Mouse (Mus musculus) intestine, embryonic 15.5 days (tissue): ENCODE measurements at regions not wholly inside any gene's neighbourhood (a gene's known extent, or its start where the extent isn't known, plus 50 kb on each side); places are given as distances from the start of the nearest gene placed in this dataset.

Source experiments
- ATAC-seq: fragments of 200-750 bp; cut with Nextera tagmentation; 2 replicates; pipeline ENCODE4 v1.8.0; 2017; ENCODE audit warnings: moderate TSS enrichment, moderate library complexity
- H3K27ac ChIP-seq: fragments of 300-500 bp; sonication (generic); 2 replicates; pipeline ENCODE4 v1.5.1; 2015; ENCODE audit warnings: mild to moderate bottlenecking, inconsistent platforms
- H3K27me3 ChIP-seq: fragments of 300-500 bp; sonication (generic); replicated peaks from 2 replicates; pipeline ENCODE4 v1.6.1; 2015; ENCODE audit warnings: inconsistent platforms
- H3K36me3 ChIP-seq: fragments of 300-500 bp; sonication (generic); 2 replicates; pipeline ENCODE4 v1.6.1; 2015; ENCODE audit warnings: inconsistent platforms
- H3K4me1 ChIP-seq: fragments of 300-500 bp; sonication (generic); replicated peaks from 2 replicates; pipeline ENCODE4 v1.6.1; 2015; ENCODE audit warnings: inconsistent platforms
- H3K4me2 ChIP-seq: fragments of 300-500 bp; sonication (generic); replicated peaks from 2 replicates; pipeline ENCODE4 v1.6.1; 2015; ENCODE audit warnings: mild to moderate bottlenecking, inconsistent platforms
- H3K4me3 ChIP-seq: fragments of 300-500 bp; sonication (generic); replicated peaks from 2 replicates; pipeline ENCODE4 v1.5.1; 2015; ENCODE audit warnings: inconsistent platforms
- H3K9ac ChIP-seq: fragments of 300-500 bp; sonication (generic); 2 replicates; pipeline ENCODE4 v1.6.1; 2015; ENCODE audit warnings: inconsistent platforms
- H3K9me3 ChIP-seq: fragments of 300-500 bp; sonication (generic); 2 replicates; pipeline ENCODE4 v1.6.1; 2016; ENCODE audit warnings: inconsistent platforms
- WGBS: fragments of 180-500 bp; shearing (Covaris S2); methylation state at CpG from one replicate; pipeline ENCODE4 v1.1.7; 2015; 5-methylcytosine and 5-hydroxymethylcytosine counted together

DNA sequence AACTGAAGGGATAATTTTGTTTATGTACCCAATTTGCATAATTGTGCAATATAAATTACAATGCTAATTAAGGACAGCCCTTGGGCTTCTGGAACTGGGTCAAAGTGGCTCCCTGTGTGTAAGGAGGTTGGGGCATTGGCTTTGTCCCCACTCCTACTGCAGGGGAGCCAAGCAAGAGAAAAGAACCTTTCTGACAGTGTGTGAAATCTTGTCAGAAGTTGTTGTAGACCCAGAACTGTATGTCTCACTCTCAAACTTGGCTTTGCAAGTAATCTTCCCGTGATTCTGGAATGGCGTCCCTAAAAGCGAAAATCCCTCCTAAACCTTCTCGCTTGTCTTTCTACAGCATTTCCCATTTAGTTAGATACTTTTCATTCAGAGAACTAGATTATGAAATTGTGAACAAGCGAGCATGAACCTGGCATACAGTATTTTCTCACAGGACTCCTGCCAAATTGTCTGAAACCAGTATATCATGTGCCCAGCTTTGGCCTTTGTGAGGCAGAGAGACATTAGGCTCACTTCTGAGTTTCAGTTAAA, 83.8 kb upstream of the Gm11146 start:
- WGBS: 94% methylated on average over 5 of the region's 5 CpGs

DNA sequence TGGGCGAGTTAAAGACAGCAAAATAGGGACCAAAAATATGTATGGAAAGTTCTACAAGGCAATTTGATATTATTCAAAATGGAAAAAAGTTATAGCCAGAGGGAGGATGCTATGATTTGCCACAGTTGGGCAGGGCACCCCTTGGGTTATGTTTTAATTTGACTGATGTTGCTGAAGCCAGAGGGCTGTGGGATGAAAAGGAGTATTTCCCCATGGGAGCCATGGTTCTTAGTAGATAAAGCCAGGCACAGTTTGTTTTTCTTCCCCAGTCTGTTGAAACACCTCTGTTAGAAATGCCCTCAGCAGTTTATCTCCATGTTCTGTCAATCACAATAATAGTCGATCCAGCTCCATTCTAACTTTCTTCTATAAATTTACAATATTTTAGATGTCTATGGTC, 82.6 kb upstream of the Gm11146 start:
- H3K9me3 ChIP-seq: no peaks in the 10 kb centered on the region
- no peak for ATAC-seq
- H3K27ac ChIP-seq: no peak overlapping the region
- H3K9ac ChIP-seq: no peak overlapping the region
- WGBS: 77% methylated on average over 2 of the region's 2 CpGs
- H3K4me3 ChIP-seq: no peak overlapping the region
- H3K4me1 ChIP-seq: no peaks in the 10 kb centered on the region
- H3K4me2 ChIP-seq: no peak overlapping the region
- H3K36me3 ChIP-seq: no peaks in the 10 kb centered on the region
- no peaks in the 10 kb centered on the region for H3K27me3 ChIP-seq

More for the DNA sequence above, 83.8 kb upstream of the Gm11146 start:
- Histone ChIP-seq H3K27me3 (no peaks in the 10 kb centered on the region), H3K36me3 (no peaks in the 10 kb centered on the region), H3K9ac (no peak overlapping the region), H3K4me1 (no peaks in the 10 kb centered on the region), H3K9me3 (no peaks in the 10 kb centered on the region), H3K27ac (no peak overlapping the region), H3K4me2 (no peak overlapping the region), H3K4me3 (no peak overlapping the region)
- ATAC-seq: no peak

DNA sequence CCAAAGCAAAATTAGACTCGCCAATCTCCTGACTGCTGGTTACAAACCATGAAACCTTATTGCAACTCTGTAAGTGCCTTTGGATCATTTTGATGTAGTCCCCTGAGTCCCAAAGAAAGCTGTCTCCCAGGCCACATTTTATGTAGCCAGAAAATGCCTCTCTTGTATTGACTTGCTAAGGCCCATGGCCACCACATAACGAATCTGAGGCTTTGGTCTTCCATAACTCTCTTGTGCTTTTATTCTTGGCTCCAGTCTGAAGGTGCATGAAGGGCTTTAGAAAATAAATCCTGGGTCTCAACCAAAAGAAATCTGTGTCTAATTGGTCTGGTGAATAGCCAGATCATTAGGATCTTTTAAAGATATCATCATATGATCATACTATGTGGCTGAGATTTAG, 77.3 kb upstream of the Gm11146 start:
- Histone ChIP-seq H3K9ac (no peak overlapping the region), H3K36me3 (no peaks in the 10 kb centered on the region), H3K27me3 (no peaks in the 10 kb centered on the region), H3K4me3 (no peak overlapping the region), H3K4me2 (no peak overlapping the region), H3K4me1 (no peaks in the 10 kb centered on the region), H3K9me3 (no peaks in the 10 kb centered on the region), H3K27ac (no peak overlapping the region)
- no peak for ATAC-seq
- WGBS: 91% methylated on average over 2 of the region's 2 CpGs

DNA sequence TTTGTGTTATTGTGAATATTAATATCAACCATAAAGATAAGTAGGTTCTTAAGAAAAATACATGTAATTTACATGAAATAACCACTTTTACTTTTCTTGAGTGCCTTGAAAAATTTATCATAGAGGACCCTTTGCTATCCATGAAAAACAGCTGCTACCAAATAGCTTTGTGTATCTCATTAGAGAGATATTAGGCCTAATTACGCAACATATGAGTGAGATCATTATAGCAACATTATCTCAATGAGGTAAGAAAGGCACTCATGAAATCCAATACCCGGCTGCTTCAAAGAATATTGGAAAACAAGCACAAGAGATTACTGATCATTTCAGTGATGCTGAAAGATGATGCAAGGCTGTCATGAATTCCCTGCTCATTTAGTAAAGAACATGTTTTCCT, 74.9 kb upstream of the Gm11146 start:
- Histone ChIP-seq H3K4me2 (no peak overlapping the region), H3K27me3 (no peaks in the 10 kb centered on the region), H3K4me1 (no peaks in the 10 kb centered on the region), H3K27ac (no peak overlapping the region), H3K36me3 (no peaks in the 10 kb centered on the region), H3K9ac (no peak overlapping the region), H3K9me3 (no peaks in the 10 kb centered on the region), H3K4me3 (no peak overlapping the region)
- WGBS: 85% methylated on average over 2 of the region's 2 CpGs
- no peak for ATAC-seq

DNA sequence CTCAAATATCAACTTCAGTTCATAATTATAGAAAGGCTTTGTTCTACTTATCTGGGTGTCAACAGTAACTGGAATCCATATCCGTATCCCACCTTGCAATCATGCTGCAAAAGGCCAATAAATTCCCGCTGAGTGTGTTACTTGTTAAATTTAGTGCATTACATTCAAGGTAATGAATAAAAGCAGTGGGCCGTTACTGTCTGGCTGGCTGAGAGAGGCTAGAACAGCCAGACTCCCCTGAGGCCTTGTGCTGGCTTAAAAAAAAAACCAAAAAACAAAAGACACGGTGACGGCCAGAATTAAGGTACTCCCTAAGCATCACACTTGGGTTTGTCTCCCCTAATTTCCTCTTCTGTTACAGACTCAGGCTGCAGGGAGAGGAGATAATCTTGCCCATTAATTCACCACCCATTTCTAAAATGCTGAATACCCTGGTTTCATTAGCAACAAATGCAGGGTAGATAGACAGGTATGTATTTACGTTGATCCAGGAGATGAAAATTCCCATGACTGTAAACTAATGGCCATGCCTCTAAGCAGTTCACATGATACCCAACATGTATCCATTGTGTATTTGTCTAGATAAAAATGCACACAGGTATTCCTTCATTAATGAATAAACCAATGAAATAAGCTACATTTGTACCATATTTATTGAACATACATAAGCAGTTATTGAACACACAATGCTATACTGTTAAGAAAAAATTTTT, 74.1 kb upstream of the Gm11146 start:
- no peaks in the 10 kb centered on the region for H3K27me3 ChIP-seq
- ATAC-seq: no peak
- no peak overlapping the region for H3K27ac ChIP-seq
- H3K9me3 ChIP-seq: no peaks in the 10 kb centered on the region
- no peaks in the 10 kb centered on the region for H3K36me3 ChIP-seq
- H3K4me1 ChIP-seq: no peaks in the 10 kb centered on the region
- no peak overlapping the region for H3K9ac ChIP-seq
- no peak overlapping the region for H3K4me2 ChIP-seq
- H3K4me3 ChIP-seq: no peak overlapping the region
- WGBS: 73% methylated on average over 6 of the region's 6 CpGs

DNA sequence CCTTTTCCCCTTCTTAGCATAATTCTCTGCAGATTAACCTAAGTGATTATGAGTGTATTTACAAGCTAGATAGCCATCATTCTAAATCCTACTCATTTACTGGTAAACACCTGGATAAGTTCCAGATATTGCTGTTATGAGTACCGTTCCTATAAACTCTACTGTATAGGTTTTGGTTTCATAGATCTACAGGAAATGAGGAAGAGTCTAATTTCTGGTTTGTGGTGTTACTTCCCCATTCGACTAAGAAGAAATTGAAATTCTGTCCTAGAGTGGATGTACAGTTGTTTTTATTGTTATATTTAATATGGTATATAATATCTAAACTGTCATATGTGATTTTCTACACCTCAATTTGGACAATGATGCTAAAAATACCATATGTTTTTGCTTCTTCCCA, 69.4 kb upstream of the Gm11146 start:
- Histone ChIP-seq H3K36me3 (no peaks in the 10 kb centered on the region), H3K4me3 (no peak overlapping the region), H3K4me2 (no peak overlapping the region), H3K9me3 (no peaks in the 10 kb centered on the region), H3K9ac (no peak overlapping the region), H3K27me3 (no peaks in the 10 kb centered on the region), H3K4me1 (no peaks in the 10 kb centered on the region), H3K27ac (no peak overlapping the region)
- ATAC-seq: no peak
- WGBS: 76% methylated on average over 2 of the region's 2 CpGs

DNA sequence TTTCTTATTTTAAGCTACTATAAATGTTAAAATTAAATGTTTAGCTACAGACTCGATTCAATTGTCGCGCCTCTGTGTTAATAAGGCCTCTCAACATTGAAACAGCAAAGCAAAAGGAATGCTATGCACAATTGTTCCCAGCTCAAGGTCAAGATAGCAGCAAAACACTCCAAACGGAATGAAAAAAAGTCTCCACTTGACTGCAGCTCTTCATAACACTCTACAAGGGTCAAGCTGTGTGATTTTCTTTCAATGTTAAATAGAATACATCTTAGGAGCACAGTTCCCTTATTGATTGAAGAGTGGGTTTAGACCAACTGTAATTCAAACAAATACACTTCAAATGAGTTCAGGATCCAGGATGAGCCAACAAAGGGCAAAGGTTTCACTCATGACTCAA, 63.9 kb upstream of the Gm11146 start:
- Histone ChIP-seq H3K4me1 (no peaks in the 10 kb centered on the region), H3K9me3 (no peaks in the 10 kb centered on the region), H3K4me2 (no peak overlapping the region), H3K9ac (no peak overlapping the region), H3K27ac (no peak overlapping the region), H3K36me3 (no peaks in the 10 kb centered on the region), H3K4me3 (no peak overlapping the region), H3K27me3 (no peaks in the 10 kb centered on the region)
- no peak for ATAC-seq
- 86% methylated on average over 4 of the region's 4 CpGs for WGBS

DNA sequence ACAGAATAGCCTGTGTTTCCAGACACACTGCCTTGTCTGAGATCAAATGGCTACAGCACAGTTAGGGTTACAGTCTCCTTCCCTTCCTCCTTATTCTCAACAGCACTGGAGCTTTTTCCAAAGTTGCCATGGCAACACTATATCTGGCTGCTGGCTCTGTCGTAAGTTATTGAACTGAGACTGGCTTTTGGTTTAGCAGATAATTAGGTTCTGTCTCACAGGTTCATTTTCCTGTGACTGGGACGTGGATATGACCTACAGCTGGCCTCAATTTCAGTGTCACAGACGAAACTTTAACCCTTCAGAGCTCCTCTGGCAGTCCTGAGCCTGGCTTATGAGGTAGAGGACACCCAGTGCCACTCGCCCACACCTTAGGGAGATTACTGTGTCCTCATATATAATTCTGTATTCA, 60.2 kb upstream of the Gm11146 start:
- H3K9me3 ChIP-seq: no peaks in the 10 kb centered on the region
- no peak overlapping the region for H3K9ac ChIP-seq
- ATAC-seq: peak; percentile 45; the same call in 1 of the 2 replicates
- no peaks in the 10 kb centered on the region for H3K27me3 ChIP-seq
- H3K27ac ChIP-seq: no peak overlapping the region
- H3K4me3 ChIP-seq: no peak overlapping the region
- H3K4me1 ChIP-seq: no peaks in the 10 kb centered on the region
- no peaks in the 10 kb centered on the region for H3K36me3 ChIP-seq
- 32% methylated on average over 4 of the region's 4 CpGs for WGBS
- H3K4me2 ChIP-seq: no peak overlapping the region

DNA sequence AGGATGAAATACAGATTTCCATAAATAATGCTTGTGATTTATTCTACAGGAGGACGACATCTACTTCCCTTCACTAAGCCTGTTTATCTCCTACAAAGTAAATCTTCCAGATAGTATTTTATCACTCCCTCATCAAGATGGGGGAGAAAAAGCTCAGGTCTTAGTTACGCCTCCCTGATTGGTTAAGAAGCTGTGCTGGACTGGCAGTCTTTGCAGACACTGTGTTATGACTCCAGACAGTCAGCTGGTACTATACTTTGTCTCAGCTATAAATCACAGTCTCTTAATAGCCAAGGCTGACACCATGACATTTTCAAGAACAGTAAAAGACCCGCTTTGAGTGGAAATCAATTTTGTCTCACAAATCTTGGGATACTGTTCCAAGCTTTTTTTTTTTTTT, 51.4 kb upstream of the Gm11146 start:
- ATAC-seq: no peak
- 36% methylated on average over 3 of the region's 3 CpGs for WGBS
- H3K36me3 ChIP-seq: no peaks in the 10 kb centered on the region

More for the DNA sequence above, 51.4 kb upstream of the Gm11146 start:
- Histone ChIP-seq H3K27ac (no peak overlapping the region), H3K4me3 (no peak overlapping the region), H3K4me2 (no peak overlapping the region), H3K9ac (no peak overlapping the region), H3K27me3 (no peaks in the 10 kb centered on the region), H3K4me1 (no peaks in the 10 kb centered on the region), H3K9me3 (no peaks in the 10 kb centered on the region)
